Mouse (Mus musculus) lung, postnatal 0 days (tissue): ENCODE data around the gene Rbms2.

Experiments used
- CTCF ChIP-seq: IDR thresholded peaks from 2 replicates; pipeline ENCODE4 v1.5.1; 2016; ENCODE audit warnings: antibody characterized with exemption, mild to moderate bottlenecking
- EP300 ChIP-seq: IDR thresholded peaks from 2 replicates; pipeline ENCODE4 v1.6.1; 2016; ENCODE audit warnings: antibody characterized with exemption, mild to moderate bottlenecking, control low read depth

- no peak for TF ChIP-seq CTCF
- TF ChIP-seq EP300: no peak
Measured at GRCm38 (mm10) chr10:128133650-128134332, 46.3 kb downstream of the Rbms2 start.
